Mouse (Mus musculus) kidney, embryonic 14.5 days (tissue): Measurements from ENCODE around the gene Tmem268. TPM values are rescaled to one million over a fixed set of nuclear protein-coding genes. Genes with fewer than 3 reads are reported as not detected.

ENCODE experiments used
- polyA plus RNA-seq: library from polyadenylated mRNA; unstranded; fragments of >200 nt; fragmentation: Nextera tagmentation; extraction: Ambion mirVana; gene quantifications from 2 replicates; pipeline ENCODE4 v1.2.1, GENCODE M21; 2014

Gene Tmem268
- polyA plus RNA-seq, 1 experiment from 2014 or later, result 7.9 TPM

Other genes starting within 250 kb of the Tmem268 start
- gene Orm1, start 214.2 kb upstream of the Tmem268 start, polyA plus RNA-seq, result not detected in 2 replicates
- not detected in 2 replicates for gene Orm3, start 202.6 kb upstream of the Tmem268 start, polyA plus RNA-seq
- not detected in 2 replicates for gene Orm2, start 196.3 kb upstream of the Tmem268 start, polyA plus RNA-seq
- 4.1 and 7.3 TPM in 2 replicates for gene Akna, start 155.4 kb upstream of the Tmem268 start, polyA plus RNA-seq
- 8.0 and 8.7 TPM in 2 replicates for gene Whrn, start 62.8 kb upstream of the Tmem268 start, polyA plus RNA-seq
- 264 and 332 TPM in 2 replicates for gene Atp6v1g1, start 14.0 kb upstream of the Tmem268 start, polyA plus RNA-seq
- not detected in 2 replicates for gene Gm11213, start 46.5 kb downstream of the Tmem268 start, polyA plus RNA-seq
- not detected in 2 replicates for gene Tex48, start 63.6 kb downstream of the Tmem268 start, polyA plus RNA-seq
- gene Gm11214, start 104.6 kb downstream of the Tmem268 start, polyA plus RNA-seq, result not detected in 2 replicates
- gene Tnfsf15, start 186.3 kb downstream of the Tmem268 start, polyA plus RNA-seq, result 0.49 and 0.59 TPM in 2 replicates